Mouse (Mus musculus) cerebellum, adult 2 months (tissue): ENCODE results near the gene Ctf2. TPM values are rescaled to one million over a fixed set of nuclear protein-coding genes. Genes with fewer than 3 reads are reported as not detected.

Source experiments
- DNase-seq, 2 experiments: peaks; one replicate each; pipeline ENCODE4 v3.0.0; 2021
- H3K27ac ChIP-seq: fragments of 200-500 bp; 2 replicates; pipeline ENCODE4 v1.5.1; 2012; ENCODE audit warnings: low read length, control low read depth, inconsistent platforms; ENCODE audit not compliant: insufficient read depth
- H3K27me3 ChIP-seq: fragments of 200-500 bp; 2 replicates; pipeline ENCODE4 v1.6.1; 2012; ENCODE audit warnings: inconsistent platforms, mild to moderate bottlenecking, low read length, moderate library complexity; ENCODE audit not compliant: control insufficient read depth, insufficient read depth
- H3K4me1 ChIP-seq: fragments of 200-500 bp; 2 replicates; pipeline ENCODE4 v1.6.1; 2011; ENCODE audit warnings: low read length; ENCODE audit not compliant: control insufficient read depth, insufficient read depth
- H3K4me3 ChIP-seq: fragments of 200-500 bp; replicated peaks from 2 replicates; pipeline ENCODE3; 2011; ENCODE audit warnings: mild to moderate bottlenecking, low read depth, low read length, control low read depth; ENCODE audit not compliant: insufficient read depth
- CTCF ChIP-seq: fragments of 200-500 bp; IDR thresholded peaks from 2 replicates; pipeline ENCODE4 v1.5.1; 2011; ENCODE audit warnings: low read depth, mild to moderate bottlenecking, control low read depth, low read length, moderate library complexity, borderline replicate concordance; ENCODE audit not compliant: insufficient read depth
- POLR2A ChIP-seq: fragments of 200-500 bp; IDR thresholded peaks from 2 replicates; pipeline ENCODE4 v1.6.1; 2011; ENCODE audit warnings: low read length, control low read depth, borderline replicate concordance; ENCODE audit not compliant: insufficient read depth
- WGBS: fragments of 180-500 bp; shearing (Covaris S2); methylation state at CpG from one replicate; pipeline ENCODE4 v1.1.7; 2018; 5-methylcytosine and 5-hydroxymethylcytosine counted together
- polyA plus RNA-seq: library from polyadenylated mRNA; depleted of rRNA; stranded (reverse); fragments of >200 nt; gene quantifications from 2 replicates; pipeline ENCODE4 v1.2.3, GENCODE M21; 2012

Gene Ctf2
- polyA plus RNA-seq, 1 experiment: not detected

- Histone ChIP-seq H3K27me3 (no peaks in the 10 kb centered on the region), H3K4me3 (no peak overlapping the region), H3K27ac (no peak overlapping the region), H3K4me1 (peaks cover 5% of the 10 kb centered on the region; the same call in 1 of the 2 replicates)
- TF ChIP-seq POLR2A (no peak), CTCF (no peak)
- no peak for DNase-seq
- WGBS: 58% methylated on average over 3 of the region's 3 CpGs
Observed at GRCm38 (mm10) chr7:127772080-127772479, 40.1 kb upstream of the Ctf2 start.

- Histone ChIP-seq H3K4me1 (peaks cover 5% of the 10 kb centered on the region; the same call in 1 of the 2 replicates), H3K27me3 (no peaks in the 10 kb centered on the region), H3K27ac (no peak overlapping the region), H3K4me3 (no peak overlapping the region)
- WGBS: 62% methylated on average over 5 of the region's 5 CpGs
- no peak for TF ChIP-seq POLR2A
- TF ChIP-seq CTCF: no peak
- no peak for DNase-seq
Observed at GRCm38 (mm10) chr7:127771262-127771661, 39.3 kb upstream of the Ctf2 start.

GRCm38 (mm10) chr7:127770039-127770905 is 38.3 kb upstream of the Ctf2 start:
- Histone ChIP-seq H3K27me3 (no peaks in the 10 kb centered on the region), H3K4me1 (peaks cover 5% of the 10 kb centered on the region; the same call in 1 of the 2 replicates), H3K4me3 (peak overlapping the region; percentile 85), H3K27ac (peak overlapping the region; percentile 67)
- 4% methylated on average over 27 of the region's 27 CpGs for WGBS
- TF ChIP-seq POLR2A: no peak
- TF ChIP-seq CTCF: no peak
- DNase-seq: peak in 1 of 2 experiments; percentile 26

GRCm38 (mm10) chr7:127769651-127770038 is 37.7 kb upstream of the Ctf2 start, which contains the start of gene Orai3:
Gene Orai3, plus strand, starts transcription at chr7:127769815.
- Histone ChIP-seq H3K27me3 (no peaks in the 10 kb centered on the region), H3K4me3 (peak within 1 kb of the TSS; percentile 85), H3K4me1 (peaks cover 5% of the 10 kb centered on the region; the same call in 1 of the 2 replicates), H3K27ac (peak within 1 kb of the TSS; percentile 67)
- WGBS: 1% methylated on average over 24 of the region's 24 CpGs
- no peak for TF ChIP-seq CTCF
- TF ChIP-seq POLR2A: peak; percentile 78; the same call in 1 of the 2 replicates
- DNase-seq: peak; percentile 83

GRCm38 (mm10) chr7:127768997-127769593 is 37.1 kb upstream of the Ctf2 start:
- no peaks in the 10 kb centered on the region for H3K27me3 ChIP-seq
- DNase-seq: peak; percentile 92 to 94
- H3K27ac ChIP-seq: peak overlapping the region; percentile 67
- TF ChIP-seq CTCF (no peak), POLR2A (no peak)
- peaks cover 1% of the 10 kb centered on the region; the same call in 1 of the 2 replicates for H3K4me1 ChIP-seq
- WGBS: 3% methylated on average over 16 of the region's 16 CpGs
- H3K4me3 ChIP-seq: peak overlapping the region; percentile 85

- Histone ChIP-seq H3K27ac (no peak overlapping the region), H3K4me3 (peak overlapping the region; percentile 23)
- peak in 1 of 2 experiments; percentile 44 for DNase-seq
Observed at GRCm38 (mm10) chr7:127768346-127768996, 36.5 kb upstream of the Ctf2 start.

GRCm38 (mm10) chr7:127767671-127768345 is 35.8 kb upstream of the Ctf2 start:
- no peaks in the 10 kb centered on the region for H3K27me3 ChIP-seq
- H3K4me3 ChIP-seq: no peak overlapping the region
- DNase-seq: peak in 1 of 2 experiments; percentile 28
- 81% methylated on average over 19 of the region's 19 CpGs for WGBS
- no peak for TF ChIP-seq CTCF
- no peak for TF ChIP-seq POLR2A
- no peak overlapping the region for H3K27ac ChIP-seq
- no peaks in the 10 kb centered on the region for H3K4me1 ChIP-seq

More at GRCm38 (mm10) chr7:127768346-127768996, 36.5 kb upstream of the Ctf2 start:
- Histone ChIP-seq H3K4me1 (no peaks in the 10 kb centered on the region), H3K27me3 (no peaks in the 10 kb centered on the region)
- WGBS: 54% methylated on average over 13 of the region's 13 CpGs
- TF ChIP-seq POLR2A (no peak), CTCF (0 out of 2 replicates have a peak, but pooled peaks have one; percentile 34)
